Mouse (Mus musculus): Measurements from ENCODE around the gene St7. TPM values are rescaled to one million over a fixed set of nuclear protein-coding genes. Genes with fewer than 3 reads are reported as not detected.
A peak's percentile ranks its signal among the peaks of the same experiment; 100 is the strongest.

The St7 gene
- polyA plus RNA-seq, 1 experiment from 2014 or later: 44.0 TPM

DNA sequence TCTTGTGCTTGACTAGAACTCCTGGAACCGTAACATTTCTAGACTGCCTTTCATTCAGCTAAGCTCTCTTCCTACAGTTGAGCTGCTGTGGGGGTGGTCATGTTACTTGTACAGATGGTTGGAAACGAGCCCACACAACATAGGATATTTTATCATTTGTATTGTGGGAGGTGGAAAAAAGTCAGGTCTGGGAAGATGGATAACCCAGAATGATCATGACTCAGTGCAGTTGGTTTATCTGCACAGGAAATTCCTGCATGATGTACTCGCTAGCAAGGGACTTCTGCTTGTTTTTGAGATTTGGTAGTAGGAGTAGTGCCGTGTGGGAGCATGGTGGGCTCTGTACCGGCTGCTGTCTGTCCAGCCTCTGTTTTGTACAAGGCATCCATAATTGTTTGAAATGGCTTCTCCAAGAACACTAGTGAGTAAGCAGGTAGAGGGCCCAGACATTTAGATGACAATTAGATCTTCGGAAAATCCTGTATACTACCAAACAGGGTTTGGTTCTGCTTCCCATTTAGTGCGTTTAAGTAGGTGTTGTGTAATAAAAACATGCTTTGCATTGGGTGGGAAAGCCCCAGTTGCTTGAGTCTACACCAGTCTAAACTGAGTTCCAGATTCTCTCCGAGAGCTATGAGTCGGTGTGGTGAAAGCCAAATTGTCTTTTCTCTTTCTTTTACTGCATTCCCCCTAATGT, 71.4 kb downstream of the St7 start:
- DNase-seq (peak; percentile 53), ATAC-seq (ENCODE audit: insufficient read depth) (no peak; the same call in 1 of the 2 replicates)
- H3K27ac ChIP-seq (ENCODE audit: low read depth): no peak overlapping the region
- no peaks in the 10 kb centered on the region for H3K9me3 ChIP-seq (ENCODE audit: low read depth, low read length)
- 0 out of 2 replicates have a peak overlapping the region, but pooled peaks have one; percentile 7 for H3K4me2 ChIP-seq
- no peak for TF ChIP-seq CTCF (IDR thresholded peaks at IDR 0.05; ENCODE audit: low read depth)
- H3K4me1 ChIP-seq (ENCODE audit: insufficient read depth): peaks cover 6% of the 10 kb centered on the region; the same call in 1 of the 2 replicates
- H3K4me3 ChIP-seq (ENCODE audit: low read depth, low read length): no peak overlapping the region
- H3K9ac ChIP-seq: no peak overlapping the region
- H3K36me3 ChIP-seq (ENCODE audit: insufficient read depth): no peaks in the 10 kb centered on the region
- 63% methylated on average over 9 of the region's 9 CpGs for WGBS
- no peaks in the 10 kb centered on the region for H3K27me3 ChIP-seq (ENCODE audit: insufficient read depth, low read length)

DNA sequence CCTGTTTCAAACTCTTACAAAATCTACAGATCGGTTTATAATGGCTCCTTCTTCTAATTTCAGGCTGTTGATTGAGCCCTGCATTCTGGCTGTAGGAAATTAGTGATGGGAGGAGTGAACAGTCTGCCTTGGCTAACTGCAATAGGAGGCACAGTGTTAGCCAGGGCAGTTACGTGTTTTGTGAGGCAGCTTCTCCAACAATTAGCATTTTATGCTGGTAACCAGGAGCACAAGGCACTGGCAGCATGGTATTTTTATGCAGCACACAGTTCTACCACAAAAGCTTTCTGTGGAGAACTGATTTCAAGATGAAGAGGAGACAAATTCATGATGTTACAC, 71.9 kb downstream of the St7 start:
- Histone ChIP-seq H3K9ac (no peak overlapping the region), H3K4me1 (ENCODE audit: insufficient read depth) (peaks cover 6% of the 10 kb centered on the region; the same call in 1 of the 2 replicates), H3K4me2 (no peak overlapping the region), H3K9me3 (ENCODE audit: low read depth, low read length) (no peaks in the 10 kb centered on the region), H3K36me3 (ENCODE audit: insufficient read depth) (no peaks in the 10 kb centered on the region), H3K27me3 (ENCODE audit: insufficient read depth, low read length) (no peaks in the 10 kb centered on the region), H3K4me3 (ENCODE audit: low read depth, low read length) (no peak overlapping the region), H3K27ac (ENCODE audit: low read depth) (no peak overlapping the region)
- DNase-seq (no peak), ATAC-seq (ENCODE audit: insufficient read depth) (no peak)
- no peak for TF ChIP-seq CTCF (IDR thresholded peaks at IDR 0.05; ENCODE audit: low read depth)
- 79% methylated on average over 2 of the region's 2 CpGs for WGBS

DNA sequence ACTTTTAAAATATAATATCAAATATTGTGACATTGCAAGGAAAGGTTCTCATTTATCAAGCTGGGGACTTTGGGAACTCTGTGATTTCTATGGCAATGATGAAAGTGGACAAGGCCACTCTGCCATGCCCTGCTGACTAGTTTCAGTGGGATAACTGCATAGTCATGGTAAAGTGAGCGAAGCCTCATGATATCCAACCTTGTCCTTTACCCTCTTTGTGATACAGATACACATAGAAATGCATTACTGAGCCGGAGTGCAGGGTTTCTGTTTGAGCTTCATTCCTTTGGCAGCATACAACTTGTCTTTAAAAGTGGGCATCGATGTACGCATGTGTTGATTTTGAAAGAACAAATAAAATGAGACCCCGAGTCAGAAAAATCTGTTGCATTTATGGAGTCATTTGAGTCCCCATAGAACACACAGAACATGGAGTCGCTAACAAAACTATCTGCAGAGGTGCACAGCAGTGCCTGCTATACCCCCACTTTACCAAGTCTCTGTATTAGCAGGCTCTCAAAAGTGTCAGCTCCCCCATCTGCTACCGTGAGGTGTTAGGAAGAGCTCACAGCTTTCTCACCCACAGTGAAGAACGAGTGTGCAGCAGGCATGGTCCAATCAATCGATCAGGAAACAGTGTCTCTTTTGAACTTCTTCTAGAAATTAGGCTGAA, 77.4 kb downstream of the St7 start:
- ATAC-seq (ENCODE audit: insufficient read depth): no peak
- no peak for DNase-seq
- Histone ChIP-seq H3K27ac (ENCODE audit: low read depth) (no peak overlapping the region), H3K4me3 (ENCODE audit: low read depth, low read length) (no peak overlapping the region), H3K36me3 (ENCODE audit: insufficient read depth) (no peaks in the 10 kb centered on the region), H3K4me2 (no peak overlapping the region), H3K9me3 (ENCODE audit: low read depth, low read length) (no peaks in the 10 kb centered on the region), H3K9ac (no peak overlapping the region), H3K4me1 (ENCODE audit: insufficient read depth) (no peaks in the 10 kb centered on the region), H3K27me3 (ENCODE audit: insufficient read depth, low read length) (no peaks in the 10 kb centered on the region)
- TF ChIP-seq CTCF (IDR thresholded peaks at IDR 0.05; ENCODE audit: low read depth): no peak
- WGBS: 72% methylated on average over 9 of the region's 9 CpGs

DNA sequence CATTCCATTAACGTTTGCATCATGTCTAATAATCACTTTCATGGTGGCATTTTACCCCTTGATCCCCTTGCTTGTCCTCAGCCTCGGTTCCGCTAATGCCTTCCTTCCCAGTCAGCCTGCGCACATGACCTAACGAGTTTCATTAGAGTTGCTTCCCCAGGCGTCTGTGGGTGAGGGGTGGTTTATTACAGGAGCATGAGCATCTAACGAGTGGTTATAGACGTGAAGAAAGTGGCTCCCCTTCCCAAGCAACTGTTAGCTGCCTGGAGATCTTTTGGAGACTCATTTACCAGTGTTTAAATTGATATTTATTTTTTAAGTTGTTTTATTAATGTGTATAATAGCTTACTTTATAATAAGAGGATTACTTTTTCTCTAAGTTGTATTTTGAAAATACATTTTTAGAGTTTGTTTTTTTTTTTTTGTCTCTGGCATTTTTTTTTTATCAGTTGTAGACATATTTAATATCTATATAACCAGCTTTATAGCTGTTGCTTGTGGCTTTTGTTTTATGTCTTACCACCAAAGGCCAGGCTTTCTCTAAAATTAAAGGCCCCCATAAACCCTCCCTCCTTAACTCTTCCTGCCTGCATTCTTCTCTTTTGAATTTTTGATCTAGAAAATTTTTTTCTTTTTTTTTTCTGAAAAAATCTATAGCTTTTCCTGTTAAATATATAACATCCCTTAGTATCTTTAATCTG, 78.1 kb downstream of the St7 start:
- 42% methylated on average over 8 of the region's 8 CpGs for WGBS
- ATAC-seq (ENCODE audit: insufficient read depth) (no peak), DNase-seq (no peak)
- H3K9ac ChIP-seq: no peak overlapping the region
- H3K4me1 ChIP-seq (ENCODE audit: insufficient read depth): no peaks in the 10 kb centered on the region
- no peak overlapping the region for H3K4me2 ChIP-seq
- no peak for TF ChIP-seq CTCF (IDR thresholded peaks at IDR 0.05; ENCODE audit: low read depth)
- H3K27me3 ChIP-seq (ENCODE audit: insufficient read depth, low read length): no peaks in the 10 kb centered on the region
- no peak overlapping the region for H3K27ac ChIP-seq (ENCODE audit: low read depth)
- no peaks in the 10 kb centered on the region for H3K9me3 ChIP-seq (ENCODE audit: low read depth, low read length)
- H3K36me3 ChIP-seq (ENCODE audit: insufficient read depth): no peaks in the 10 kb centered on the region
- no peak overlapping the region for H3K4me3 ChIP-seq (ENCODE audit: low read depth, low read length)

DNA sequence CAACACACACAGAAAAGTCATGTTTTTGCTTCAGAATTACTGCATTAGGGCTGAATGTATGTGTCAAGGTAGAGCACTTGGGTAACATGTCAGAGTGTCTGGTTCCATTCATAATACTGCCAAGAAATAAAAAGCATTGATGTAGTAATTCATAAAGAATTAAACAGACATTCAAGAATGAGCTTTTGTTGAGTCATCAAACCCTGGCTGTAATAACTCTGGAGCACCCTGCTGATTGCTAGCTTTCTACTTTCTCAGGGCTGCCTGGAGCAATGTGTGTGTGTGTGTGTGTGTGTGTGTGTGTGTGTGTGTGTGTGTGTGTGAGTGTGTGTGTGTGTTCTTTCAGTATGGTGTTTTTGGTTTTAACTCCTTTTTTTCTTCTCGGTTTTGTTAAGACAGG, 78.7 kb downstream of the St7 start:
- ATAC-seq (ENCODE audit: insufficient read depth) (no peak), DNase-seq (no peak)
- Histone ChIP-seq H3K27me3 (ENCODE audit: insufficient read depth, low read length) (no peaks in the 10 kb centered on the region), H3K9me3 (ENCODE audit: low read depth, low read length) (no peaks in the 10 kb centered on the region), H3K27ac (ENCODE audit: low read depth) (no peak overlapping the region), H3K36me3 (ENCODE audit: insufficient read depth) (no peaks in the 10 kb centered on the region), H3K4me3 (ENCODE audit: low read depth, low read length) (no peak overlapping the region), H3K9ac (no peak overlapping the region), H3K4me1 (ENCODE audit: insufficient read depth) (no peaks in the 10 kb centered on the region), H3K4me2 (no peak overlapping the region)
- no peak for TF ChIP-seq CTCF (IDR thresholded peaks at IDR 0.05; ENCODE audit: low read depth)
- WGBS: 87% methylated on average over 1 of the region's 1 CpGs

DNA sequence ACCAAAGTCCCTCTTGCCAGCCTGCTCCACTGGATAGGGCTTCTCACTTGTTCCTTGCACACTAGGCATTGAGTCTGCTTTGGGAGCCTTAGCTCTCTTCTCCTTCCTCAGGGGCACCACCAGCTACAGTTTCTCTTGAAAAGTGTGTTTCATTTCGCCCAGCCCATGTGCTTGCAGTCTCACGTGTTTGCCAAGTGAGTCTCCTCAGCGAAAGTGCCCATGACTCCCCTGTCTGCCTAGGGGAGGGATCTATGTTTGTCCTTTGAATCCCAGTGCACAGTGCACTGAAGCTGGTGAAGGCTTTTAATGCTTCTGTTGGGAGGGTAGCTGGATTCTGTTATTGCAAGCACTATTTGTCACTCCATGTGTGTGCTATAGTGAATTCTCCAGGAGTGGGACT, 79.8 kb downstream of the St7 start:
- Histone ChIP-seq H3K4me1 (ENCODE audit: insufficient read depth) (no peaks in the 10 kb centered on the region), H3K4me3 (ENCODE audit: low read depth, low read length) (no peak overlapping the region), H3K9ac (no peak overlapping the region), H3K36me3 (ENCODE audit: insufficient read depth) (no peaks in the 10 kb centered on the region), H3K27me3 (ENCODE audit: insufficient read depth, low read length) (no peaks in the 10 kb centered on the region), H3K27ac (ENCODE audit: low read depth) (no peak overlapping the region), H3K9me3 (ENCODE audit: low read depth, low read length) (no peaks in the 10 kb centered on the region), H3K4me2 (no peak overlapping the region)
- WGBS: 65% methylated on average over 3 of the region's 3 CpGs
- ATAC-seq (ENCODE audit: insufficient read depth) (no peak), DNase-seq (no peak)
- TF ChIP-seq CTCF (IDR thresholded peaks at IDR 0.05; ENCODE audit: low read depth): no peak

DNA sequence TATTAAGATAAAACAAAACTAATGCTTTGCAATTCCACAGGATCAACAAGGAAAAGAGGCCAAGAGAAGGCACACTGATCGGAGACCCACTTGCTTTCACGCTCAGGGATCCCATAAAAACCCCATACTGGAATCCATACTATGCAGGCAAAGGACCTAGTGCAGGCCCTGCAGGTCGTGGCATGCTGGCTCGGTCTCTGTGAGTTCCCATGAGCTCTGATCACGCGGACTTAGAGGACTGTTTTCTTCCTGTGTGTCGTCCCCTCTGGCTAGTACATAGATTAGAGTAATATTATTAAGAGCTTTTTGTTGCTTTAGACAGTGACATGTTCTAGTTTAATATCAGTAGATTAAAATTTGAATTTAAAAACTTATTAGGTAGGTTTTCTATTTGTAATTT, 83.3 kb downstream of the St7 start:
- Histone ChIP-seq H3K36me3 (ENCODE audit: insufficient read depth) (no peaks in the 10 kb centered on the region), H3K4me2 (no peak overlapping the region), H3K4me1 (ENCODE audit: insufficient read depth) (no peaks in the 10 kb centered on the region), H3K4me3 (ENCODE audit: low read depth, low read length) (no peak overlapping the region), H3K9ac (no peak overlapping the region), H3K9me3 (ENCODE audit: low read depth, low read length) (no peaks in the 10 kb centered on the region), H3K27me3 (ENCODE audit: insufficient read depth, low read length) (no peaks in the 10 kb centered on the region), H3K27ac (ENCODE audit: low read depth) (no peak overlapping the region)
- WGBS: 68% methylated on average over 7 of the region's 7 CpGs
- ATAC-seq (ENCODE audit: insufficient read depth): no peak
- no peak for TF ChIP-seq CTCF (IDR thresholded peaks at IDR 0.05; ENCODE audit: low read depth)
- DNase-seq: no peak

Measured in lung, embryonic 14.5 days (tissue).